Mouse (Mus musculus): ENCODE results near the gene Zmynd10.

GRCm38 (mm10) chr9:107522400-107522711 is 24.7 kb upstream of the Zmynd10 start:
- TF ChIP-seq CTCF (IDR thresholded peaks at IDR 0.05; ENCODE audit: low read depth, low read length) = no peak
- no peak for TF ChIP-seq POLR2A (IDR thresholded peaks at IDR 0.05; ENCODE audit: extremely low read depth, insufficient read depth, low read length)
